Mouse (Mus musculus): Measurements from ENCODE around the gene Magi3. TPM values are rescaled to one million over a fixed set of nuclear protein-coding genes. Genes with fewer than 3 reads are reported as not detected.

Magi3 gene
- total RNA-seq, 2 experiments from 2014 or later, result 37.6 to 43.1 TPM

DNA sequence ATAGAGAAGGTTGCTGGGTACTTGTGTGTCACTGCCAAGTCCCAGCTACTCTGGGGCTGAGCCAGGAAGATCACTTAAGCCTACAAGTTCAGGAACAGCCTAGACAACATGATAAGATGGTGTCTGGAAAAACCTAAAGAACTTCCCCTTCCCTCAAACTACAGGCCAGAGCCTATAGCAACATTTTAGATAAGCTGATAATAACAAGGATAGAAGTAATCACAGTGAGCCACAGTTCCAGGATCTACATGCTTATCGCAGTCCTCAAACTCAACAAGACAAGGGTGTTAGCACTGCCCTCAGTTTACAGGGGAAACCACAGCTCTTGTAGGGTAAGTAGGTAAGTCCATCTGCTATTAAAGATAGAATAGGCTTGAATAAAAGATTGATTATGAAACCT is 188.1 kb downstream of the Magi3 start:
- DNase-seq, result no peak

- no peak for DNase-seq
Observed at GRCm38 (mm10) chr3:104026938-104027337, 193.2 kb downstream of the Magi3 start.

DNA sequence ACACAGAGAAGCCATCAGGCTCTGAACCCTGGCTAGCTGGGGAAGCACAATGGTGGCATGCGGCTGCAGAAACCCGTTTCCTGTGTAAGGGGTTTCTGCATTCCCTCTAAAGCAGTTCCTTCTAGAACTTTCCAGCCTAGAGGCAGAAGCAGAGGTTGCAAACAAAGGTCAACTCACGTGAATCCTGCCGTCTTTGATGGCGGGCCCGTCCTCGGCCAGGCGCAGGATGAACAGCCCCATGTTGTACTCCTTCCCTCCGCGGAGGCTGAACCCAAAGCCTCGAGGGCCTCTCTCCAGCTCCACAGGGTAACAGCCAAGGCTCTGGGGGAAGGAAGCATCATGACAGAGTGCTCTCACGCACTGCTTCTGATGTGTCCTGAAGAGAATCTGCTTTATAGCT is 200.1 kb downstream of the Magi3 start:
- no peak for DNase-seq

DNA sequence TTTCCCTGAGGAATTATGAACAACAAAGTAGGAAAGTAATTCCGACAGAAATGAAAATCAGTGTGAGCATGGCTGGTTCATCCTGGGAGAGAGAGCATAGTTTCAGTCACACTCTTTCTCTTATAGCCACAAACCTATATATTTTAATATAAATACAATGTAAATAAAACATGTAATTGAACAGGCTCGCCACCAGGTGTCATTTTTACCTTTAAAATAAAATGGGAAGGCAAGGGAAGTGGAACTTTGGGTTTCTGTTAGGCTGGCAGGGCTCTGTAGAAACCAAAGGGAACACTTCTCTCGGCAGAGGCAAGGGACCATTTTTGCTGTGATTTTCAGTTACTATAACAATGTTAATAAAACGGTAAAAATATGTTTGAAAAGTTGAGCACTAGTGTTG is 200.7 kb downstream of the Magi3 start:
- DNase-seq, result no peak

- no peak for DNase-seq
Observed at GRCm38 (mm10) chr3:104017931-104018330, 202.2 kb downstream of the Magi3 start.

DNA sequence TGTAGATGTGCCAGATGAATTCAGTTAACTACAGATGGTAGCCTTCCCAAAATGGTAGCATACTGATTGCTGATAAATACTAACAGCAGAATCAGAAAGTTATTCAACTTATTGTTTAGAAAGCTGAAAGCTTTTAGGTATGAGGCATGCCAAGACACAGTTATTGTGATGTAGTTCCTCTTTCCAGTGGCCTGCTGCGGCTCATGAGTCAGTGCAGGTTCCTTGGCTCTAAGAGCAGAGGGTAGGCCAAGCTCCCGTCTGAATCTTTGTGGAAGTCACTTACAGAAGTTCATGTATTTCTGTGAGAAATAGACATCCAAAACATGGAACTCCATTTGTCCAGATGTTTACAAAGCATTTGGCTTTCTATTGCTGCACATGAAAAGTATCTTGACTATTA is 208.2 kb downstream of the Magi3 start:
- no peak for DNase-seq

DNA sequence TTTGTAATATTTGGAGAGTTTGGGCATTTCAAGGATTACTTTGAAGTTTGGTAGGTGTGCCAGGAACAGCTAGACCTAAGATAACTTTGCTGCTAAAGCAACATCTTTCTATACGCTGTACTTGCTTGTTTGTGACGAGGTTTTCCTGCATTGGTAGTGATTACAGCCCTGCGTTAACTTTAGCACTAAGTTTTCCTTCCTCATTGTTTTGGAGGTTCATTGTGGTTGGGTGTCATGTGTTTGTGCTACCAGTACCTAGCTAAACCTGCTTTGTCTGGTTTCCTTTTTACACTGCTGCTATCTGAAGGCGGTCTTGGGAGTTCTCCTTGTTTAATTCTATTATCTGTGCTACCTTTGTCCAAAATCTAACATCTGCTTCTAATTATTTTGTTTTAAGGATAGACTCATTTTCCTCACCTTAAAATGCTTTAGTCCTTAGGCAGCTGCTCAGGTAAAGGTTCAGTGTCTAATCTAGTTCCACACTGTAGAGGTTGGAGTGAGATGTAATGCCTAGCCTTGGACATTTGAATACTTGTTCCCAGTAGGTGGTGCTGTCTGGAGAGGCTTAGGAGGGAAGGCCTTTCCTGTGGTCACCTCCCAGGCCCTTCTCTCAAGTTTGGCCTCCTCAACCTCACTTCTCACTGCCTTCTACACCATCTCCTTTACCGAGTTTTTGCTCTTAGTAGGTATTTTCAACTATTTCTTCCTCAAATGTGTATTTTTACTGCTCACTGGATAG is 210.1 kb downstream of the Magi3 start:
- no peak for DNase-seq

DNA sequence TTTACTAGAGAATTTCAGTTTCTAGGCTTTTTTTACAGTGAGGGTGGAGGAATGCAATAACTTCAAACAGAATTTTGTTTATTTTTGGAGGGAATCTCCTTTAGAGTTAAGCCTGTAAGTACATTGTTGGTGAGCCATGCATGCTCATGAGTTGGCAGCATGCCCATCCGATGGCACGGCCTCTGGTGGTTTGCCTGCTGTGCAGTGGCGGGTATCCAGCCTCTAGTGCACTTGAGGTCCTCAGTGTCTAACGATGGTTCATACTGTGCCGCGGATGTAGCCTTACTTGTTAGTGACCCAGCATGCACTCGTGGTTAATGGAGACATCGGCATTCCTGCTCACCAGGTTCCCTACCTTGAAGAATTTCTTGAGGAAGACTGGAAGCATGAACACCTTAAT is 212.7 kb downstream of the Magi3 start:
- DNase-seq, result peak; percentile 26 to 31

GRCm38 (mm10) chr3:104006896-104007466 is 213.2 kb downstream of the Magi3 start:
- no peak for DNase-seq

GRCm38 (mm10) chr3:103998724-103999123 is 221.4 kb downstream of the Magi3 start:
- no peak for DNase-seq

DNA sequence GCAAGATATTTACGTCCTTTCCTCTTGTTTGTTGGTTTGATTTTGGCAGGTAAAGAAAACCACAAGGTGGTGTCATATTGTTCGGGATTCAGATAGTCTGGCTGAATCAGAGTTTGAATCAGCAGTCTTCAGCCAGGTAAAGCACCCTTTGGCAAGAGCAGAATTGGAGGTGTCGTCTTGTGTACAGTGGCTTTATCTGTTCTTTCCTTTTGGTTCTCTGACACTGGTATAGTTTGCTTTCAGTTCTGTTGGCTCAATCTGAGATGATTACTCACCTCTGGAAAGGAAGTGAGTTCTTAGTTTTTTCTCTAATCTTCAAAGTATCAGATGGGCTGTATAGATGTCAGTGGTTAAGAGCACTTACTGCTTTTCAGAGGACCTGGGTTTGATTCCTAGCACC is 228.9 kb downstream of the Magi3 start:
- DNase-seq, result no peak

GRCm38 (mm10) chr3:103989352-103989751 is 230.8 kb downstream of the Magi3 start:
- no peak for DNase-seq

DNA sequence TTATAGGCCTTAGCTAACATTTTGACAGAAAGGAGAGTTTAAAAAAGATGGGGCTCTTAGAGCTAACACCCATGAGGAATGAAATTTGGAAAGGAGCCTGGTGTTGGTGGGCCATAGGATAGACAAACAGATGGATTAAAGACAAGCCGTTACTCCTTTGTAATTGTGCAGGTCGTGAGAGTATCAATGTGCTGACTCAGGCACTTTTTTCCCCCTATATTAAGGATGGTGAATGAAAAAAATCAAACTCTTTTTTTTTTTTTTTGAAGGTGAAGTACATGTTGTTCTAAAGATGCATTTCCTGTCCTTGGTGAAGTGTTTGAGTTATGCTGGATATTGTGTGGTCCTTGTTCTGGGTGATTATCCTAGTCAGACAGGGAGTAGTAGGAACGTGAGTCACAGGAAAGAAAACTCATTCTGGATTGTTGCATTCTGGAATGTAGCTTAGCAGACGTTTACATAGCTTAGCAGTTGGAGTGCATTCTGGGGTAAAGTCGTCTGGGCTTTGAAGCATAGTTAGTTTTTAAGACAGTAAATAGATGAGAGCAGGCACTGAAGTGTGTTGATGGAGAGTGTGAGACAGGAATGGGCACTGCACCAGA is 232.2 kb downstream of the Magi3 start:
- no peak for DNase-seq

GRCm38 (mm10) chr3:103985194-103985593 is 235.0 kb downstream of the Magi3 start:
- no peak for DNase-seq

- DNase-seq, result no peak
Observed at GRCm38 (mm10) chr3:103984556-103984955, 235.6 kb downstream of the Magi3 start.

- no peak for DNase-seq
Observed at GRCm38 (mm10) chr3:103971157-103971556, 249.0 kb downstream of the Magi3 start.

- peak in 1 of 2 experiments; percentile 45 for DNase-seq
Observed at GRCm38 (mm10) chr3:103968701-103969100, 251.5 kb downstream of the Magi3 start.

GRCm38 (mm10) chr3:103967861-103968691 is 252.1 kb downstream of the Magi3 start, which contains the start of gene Phtf1:
TSS of gene Phtf1 (plus strand) at chr3:103968110.
- peak; percentile 89 to 92 for DNase-seq

- DNase-seq, result no peak
Observed at GRCm38 (mm10) chr3:103967231-103967630, 252.9 kb downstream of the Magi3 start.

Data from heart, adult 18-20 months (tissue).